Mouse (Mus musculus): ENCODE measurements around the gene Sugct.

GRCm38 (mm10) chr13:17043426-17044224 is 651.7 kb downstream of the Sugct start:
- no peak for TF ChIP-seq CTCF (IDR thresholded peaks at IDR 0.05; ENCODE audit: control insufficient read depth, insufficient read depth, low read length)
- TF ChIP-seq POLR2A (IDR thresholded peaks at IDR 0.05; ENCODE audit: borderline replicate concordance, control insufficient read depth, low read depth, low read length), result no peak
